Mouse (Mus musculus) G1E (cell line): Measurements from ENCODE around the gene Kiz.

Experiments
- CTCF ChIP-seq: IDR thresholded peaks from 2 replicates; pipeline ENCODE4 v1.5.1; 2012; ENCODE audit warnings: low read depth, low read length, inconsistent platforms, mixed read lengths
- GATA1 ChIP-seq: IDR thresholded peaks from 2 replicates; pipeline ENCODE4 v1.6.1; 2012; ENCODE audit warnings: borderline replicate concordance, low read length, inconsistent platforms, mixed read lengths

- TF ChIP-seq CTCF, result no peak
- TF ChIP-seq GATA1, result no peak
These were observed 92.6 kb downstream of the Kiz start for GRCm38 (mm10) chr2:146948223-146948776.
